ENCODE assay signal across 15 mouse cellular contexts in the genomic region with DNA sequence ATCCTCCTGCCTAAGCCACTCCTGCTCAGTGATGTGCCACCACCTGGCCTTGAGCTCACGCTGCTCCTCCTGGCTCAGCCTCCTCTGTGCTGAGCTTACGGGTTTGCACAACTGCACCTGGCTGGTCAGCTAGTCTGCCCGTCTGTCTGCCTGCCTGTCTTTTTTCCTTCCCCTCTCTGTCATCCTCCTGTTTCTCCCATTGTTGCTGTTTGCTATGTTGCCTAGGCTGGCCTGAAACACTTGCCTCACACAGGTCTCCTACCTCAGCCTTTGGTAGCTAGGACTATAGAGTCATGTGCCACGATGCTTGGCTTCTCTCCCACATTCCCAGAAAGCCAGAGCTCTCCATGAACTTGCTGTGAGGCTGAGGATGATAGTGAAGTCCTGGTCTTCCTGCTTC. TPM values are rescaled to one million over a fixed set of nuclear protein-coding genes. Genes with fewer than 3 reads are reported as not detected.
A peak's percentile ranks its signal among the peaks of the same experiment; 100 is the strongest.
DNase-seq lines count a peak whose midpoint lies in the region; ATAC-seq lines count a peak whose summit lies in the region.
"Had no signal": no experiment of that assay in that cellular context is flagged by ENCODE, and none has a peak within 500 bp of the region (broad histone marks: within the 10 kb centered on the region; RNA-seq: fewer than 3 reads in every experiment).

No protein-coding gene starts in this region.

- H3K27ac ChIP-seq in neural tube, embryonic 13.5 days (replicated peaks): peak overlapping the region; percentile 74
- H3K27ac ChIP-seq in hindbrain, embryonic 13.5 days: peak overlapping the region; percentile 74
- H3K27ac ChIP-seq: embryonic facial prominence, embryonic 13.5 days; macrophage had no signal

- H3K4me1 ChIP-seq in neural tube, embryonic 13.5 days (replicated peaks): peaks cover 26% of the 10 kb centered on the region
- H3K4me1 ChIP-seq in hindbrain, embryonic 13.5 days (replicated peaks): peaks cover 32% of the 10 kb centered on the region
- H3K4me1 ChIP-seq: embryonic facial prominence, embryonic 13.5 days had no signal

- H3K4me2 ChIP-seq in neural tube, embryonic 13.5 days: no peak overlapping the region
- no peak overlapping the region for H3K4me2 ChIP-seq in hindbrain, embryonic 13.5 days
- H3K4me2 ChIP-seq: embryonic facial prominence, embryonic 13.5 days; heart, embryonic 11.5 days had no signal

- ATAC-seq in neural tube, embryonic 13.5 days (ENCODE audit: low read depth): no peak
- ATAC-seq in hindbrain, embryonic 13.5 days (ENCODE audit: low FRiP score): no peak
- ATAC-seq in frontal cortex, adult (ENCODE audit: low TSS enrichment): no peak
- ATAC-seq: intestine, postnatal 0 days had no signal

- H3K4me3 ChIP-seq in neural tube, embryonic 13.5 days: no peak overlapping the region
- no peak overlapping the region for H3K4me3 ChIP-seq in hindbrain, embryonic 13.5 days
- H3K4me3 ChIP-seq: embryonic facial prominence, embryonic 13.5 days had no signal

- no peak overlapping the region for H3K9ac ChIP-seq in neural tube, embryonic 13.5 days
- 0 out of 2 replicates have a peak overlapping the region, but pooled peaks have one; percentile 24 for H3K9ac ChIP-seq in hindbrain, embryonic 13.5 days
- H3K9ac ChIP-seq: embryonic facial prominence, embryonic 13.5 days had no signal

- H3K9me3 ChIP-seq in neural tube, embryonic 13.5 days: no peaks in the 10 kb centered on the region
- no peaks in the 10 kb centered on the region for H3K9me3 ChIP-seq in hindbrain, embryonic 13.5 days
- H3K9me3 ChIP-seq: embryonic facial prominence, embryonic 13.5 days had no signal

- DNase-seq in cerebellum, adult 9-10 months: peak; percentile 65
- DNase-seq in cerebellum, adult 9-11 months: no peak
- no peak for DNase-seq in neural tube, embryonic 10.5 days (ENCODE audit: extremely low spot score, low spot score)
- no peak for DNase-seq in layer of hippocampus, adult 11-12 months (ENCODE audit: low spot score)
- DNase-seq: kidney, postnatal 4 days; right cerebral cortex, postnatal 25 days; thymus, postnatal 14 days had no signal

- H3K36me3 ChIP-seq in neural tube, embryonic 13.5 days: peaks cover 45% of the 10 kb centered on the region
- peaks cover 53% of the 10 kb centered on the region for H3K36me3 ChIP-seq in hindbrain, embryonic 13.5 days

- H3K27me3 ChIP-seq in neural tube, embryonic 13.5 days: no peaks in the 10 kb centered on the region
- H3K27me3 ChIP-seq in hindbrain, embryonic 13.5 days: no peaks in the 10 kb centered on the region
- H3K27me3 ChIP-seq: embryonic facial prominence, embryonic 13.5 days had no signal

- 72% methylated on average over 4 of the region's 4 CpGs for WGBS in neural tube, embryonic 13.5 days
- WGBS in hindbrain, embryonic 13.5 days: 67% methylated on average over 4 of the region's 4 CpGs

RNA-seq across cellular contexts. Expression of a gene that starts 21.6 kb away (rescaled TPM):
- polyA plus RNA-seq in neural tube, embryonic 13.5 days (2015; fragmentation: Nextera tagmentation; extraction: Ambion mirVana): 59.6 and 66.2 TPM in 2 replicates
- 68.0 and 71.0 TPM in 2 replicates for polyA plus RNA-seq in hindbrain, embryonic 13.5 days (2015; fragmentation: Nextera tagmentation; extraction: Ambion mirVana)

RNA-seq across cellular contexts. Expression of a gene that starts 40.8 kb away (rescaled TPM):
- 45.8 and 54.8 TPM in 2 replicates for polyA plus RNA-seq in neural tube, embryonic 13.5 days (2015; fragmentation: Nextera tagmentation; extraction: Ambion mirVana)
- polyA plus RNA-seq in hindbrain, embryonic 13.5 days (2015; fragmentation: Nextera tagmentation; extraction: Ambion mirVana): 50.2 and 52.0 TPM in 2 replicates
- polyA plus RNA-seq: heart, embryonic 11.5 days; liver, embryonic 16.5 days; macrophage had no signal

RNA-seq across cellular contexts. Expression of a gene that starts 59.9 kb away (rescaled TPM):
- polyA plus RNA-seq in neural tube, embryonic 13.5 days (2015; fragmentation: Nextera tagmentation; extraction: Ambion mirVana): 30.9 and 31.9 TPM in 2 replicates
- polyA plus RNA-seq in hindbrain, embryonic 13.5 days (2015; fragmentation: Nextera tagmentation; extraction: Ambion mirVana): 32.1 and 34.0 TPM in 2 replicates

RNA-seq across cellular contexts. Expression of a gene that starts 59.9 kb away (rescaled TPM):
- 123 and 128 TPM in 2 replicates for polyA plus RNA-seq in neural tube, embryonic 13.5 days (2015; fragmentation: Nextera tagmentation; extraction: Ambion mirVana)
- 126 TPM in 2 replicates for polyA plus RNA-seq in hindbrain, embryonic 13.5 days (2015; fragmentation: Nextera tagmentation; extraction: Ambion mirVana)
